Mouse (Mus musculus) E14TG2a.4 (cell line): ENCODE data around the gene Csrnp1.
"Not testable (repeated sequence)": the region's sequence is repeated elsewhere in the genome, so short reads cannot be mapped to it uniquely, and the experiment has no call there.

ENCODE experiments used
- H3K27me3 ChIP-seq: 2 replicates; pipeline ENCODE4 v1.6.1; 2014; ENCODE audit warnings: low read length, control low read depth; ENCODE audit not compliant: insufficient read depth
- H3K36me3 ChIP-seq: 2 replicates; pipeline ENCODE4 v1.6.1; 2014; ENCODE audit warnings: low read length, control low read depth; ENCODE audit not compliant: insufficient read depth
- H3K4me1 ChIP-seq: replicated peaks from 2 replicates; pipeline ENCODE4 v1.6.1; 2014; ENCODE audit warnings: low read depth, low read length, control low read depth
- H3K4me3 ChIP-seq: replicated peaks from 2 replicates; pipeline ENCODE4 v1.5.1; 2014; ENCODE audit warnings: mild to moderate bottlenecking, low read length
- H3K9me3 ChIP-seq: 2 replicates; pipeline ENCODE4 v1.6.1; 2014; ENCODE audit warnings: low read length, control low read depth
- CTCF ChIP-seq: conservative IDR thresholded peaks from 2 replicates; pipeline ENCODE4 v1.5.1; 2014; ENCODE audit warnings: low read length
- NANOG ChIP-seq: IDR thresholded peaks from 2 replicates; pipeline ENCODE4 v1.6.1; 2014; ENCODE audit warnings: borderline replicate concordance, low read length, mixed read lengths
- POU5F1 ChIP-seq: IDR thresholded peaks from 2 replicates; pipeline ENCODE4 v1.6.1; 2014; ENCODE audit warnings: low read length, borderline replicate concordance

Csrnp1 gene

DNA sequence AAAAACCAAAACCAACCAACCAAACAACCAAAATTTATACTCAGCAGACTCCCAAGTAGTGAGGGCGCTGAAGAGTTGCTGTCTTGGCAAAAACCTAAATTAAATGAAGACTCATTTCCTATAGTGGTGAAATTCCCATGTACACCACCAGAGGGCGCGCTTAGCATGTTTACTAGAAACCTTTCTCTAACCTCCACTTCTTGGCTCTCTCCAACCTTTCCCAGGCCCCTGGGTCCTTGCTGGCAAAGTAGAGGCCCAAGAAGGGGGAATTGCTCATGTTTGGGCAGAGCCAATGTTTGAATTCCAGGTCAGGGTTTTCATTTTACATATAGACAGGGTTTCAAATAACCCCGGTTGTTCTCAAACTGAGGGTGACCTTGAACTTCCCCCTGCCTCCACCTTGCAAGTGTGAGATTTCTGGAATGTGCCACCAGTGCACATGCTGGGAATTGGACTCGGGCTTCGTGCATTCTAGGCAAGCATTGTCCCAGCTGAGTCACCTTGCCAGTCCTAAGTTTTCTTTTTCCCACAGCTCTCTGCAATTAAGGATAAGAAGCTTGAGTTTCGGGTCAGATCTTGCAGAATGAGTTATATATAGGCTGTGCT is 35.9 kb upstream of the Csrnp1 start:
- peaks cover 64% of the 10 kb centered on the region for H3K4me1 ChIP-seq
- H3K27me3 ChIP-seq: peaks cover 38% of the 10 kb centered on the region
- H3K36me3 ChIP-seq: no peaks in the 10 kb centered on the region
- H3K4me3 ChIP-seq: no peak overlapping the region
- no peaks in the 10 kb centered on the region for H3K9me3 ChIP-seq
- TF ChIP-seq CTCF (peak; percentile 92), NANOG (no peak)

DNA sequence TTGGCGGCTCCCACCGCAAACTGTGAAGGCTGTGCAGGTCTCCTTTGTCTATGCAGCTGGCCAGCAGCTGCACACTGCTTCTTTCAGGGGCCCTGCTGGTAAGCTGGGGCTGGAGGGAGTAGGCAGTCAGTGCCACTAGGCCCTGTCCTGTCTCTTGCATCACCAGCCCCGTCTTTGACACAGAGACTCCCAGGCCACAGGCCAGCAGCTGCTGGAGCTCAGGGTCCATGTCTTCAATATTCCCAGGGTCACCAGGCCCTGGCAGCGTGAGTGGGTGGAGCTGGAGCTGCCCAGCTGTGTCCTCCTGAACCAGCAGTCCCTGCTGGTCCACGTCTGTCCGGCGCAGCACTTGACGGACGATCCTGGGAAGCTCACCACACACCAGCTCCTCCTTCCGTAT is 32.5 kb upstream of the Csrnp1 start:
- Histone ChIP-seq H3K4me3 (no peak overlapping the region), H3K36me3 (no peaks in the 10 kb centered on the region), H3K9me3 (no peaks in the 10 kb centered on the region), H3K27me3 (peaks cover 52% of the 10 kb centered on the region), H3K4me1 (peaks cover 85% of the 10 kb centered on the region)
- TF ChIP-seq CTCF: no peak
- TF ChIP-seq POU5F1: no peak
- TF ChIP-seq NANOG: no peak

DNA sequence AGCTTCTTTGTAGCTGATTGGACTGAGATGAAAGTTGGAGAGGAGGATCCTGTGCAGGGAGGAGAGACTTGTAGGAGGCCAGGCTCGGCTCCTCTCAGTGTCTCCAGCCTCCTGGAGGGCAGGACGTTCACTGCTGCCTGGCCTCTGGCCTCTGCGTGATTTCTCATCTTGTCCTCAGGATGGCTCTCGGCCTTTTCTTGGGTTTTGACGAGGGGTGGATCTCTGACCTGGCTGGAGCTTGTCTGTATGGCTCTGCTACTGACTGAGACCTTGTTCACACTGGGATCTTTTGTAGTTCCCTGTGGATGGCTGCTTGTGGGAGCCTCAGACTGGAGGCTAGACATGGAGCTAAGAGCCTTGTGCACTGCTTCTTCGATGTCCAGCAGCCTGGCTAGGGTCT is 30.4 kb upstream of the Csrnp1 start:
- TF ChIP-seq CTCF (no peak), POU5F1 (no peak), NANOG (no peak)
- no peaks in the 10 kb centered on the region for H3K9me3 ChIP-seq

DNA sequence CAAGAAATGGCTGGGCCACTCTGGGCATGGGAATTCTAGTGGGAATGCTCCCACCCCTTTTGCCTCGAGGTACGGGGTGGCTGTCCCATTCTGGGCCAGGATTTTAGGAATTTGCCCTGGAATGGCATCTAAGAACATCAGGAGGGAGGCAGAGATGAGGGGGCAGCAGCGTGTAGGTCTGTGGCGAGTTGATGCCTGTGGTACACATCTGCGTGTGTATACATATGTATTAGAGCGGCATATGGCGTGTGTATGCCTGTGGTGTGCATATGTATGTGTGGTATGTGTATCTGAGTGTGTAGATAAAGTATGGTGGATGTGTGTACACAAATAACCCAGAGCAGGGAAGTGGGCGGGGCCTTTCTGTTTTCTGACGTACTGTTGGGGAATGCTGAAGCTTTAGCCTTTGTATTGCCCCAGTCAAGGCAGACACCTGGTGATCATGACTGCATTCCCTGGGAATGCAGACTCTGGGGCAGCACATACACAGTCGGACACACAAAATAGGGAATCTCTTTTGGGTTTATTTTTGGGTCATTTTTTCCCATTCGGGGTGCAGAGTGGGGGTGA is 28.9 kb upstream of the Csrnp1 start:
- Histone ChIP-seq H3K9me3 (no peaks in the 10 kb centered on the region), H3K27me3 (peaks cover 36% of the 10 kb centered on the region), H3K4me3 (no peak overlapping the region), H3K4me1 (peaks cover 85% of the 10 kb centered on the region), H3K36me3 (no peaks in the 10 kb centered on the region)
- no peak for TF ChIP-seq POU5F1
- TF ChIP-seq CTCF: no peak
- no peak for TF ChIP-seq NANOG

More for the DNA sequence above, 30.4 kb upstream of the Csrnp1 start:
- no peak overlapping the region for H3K4me3 ChIP-seq
- H3K27me3 ChIP-seq: peaks cover 49% of the 10 kb centered on the region
- peaks cover 83% of the 10 kb centered on the region for H3K4me1 ChIP-seq
- no peaks in the 10 kb centered on the region for H3K36me3 ChIP-seq

DNA sequence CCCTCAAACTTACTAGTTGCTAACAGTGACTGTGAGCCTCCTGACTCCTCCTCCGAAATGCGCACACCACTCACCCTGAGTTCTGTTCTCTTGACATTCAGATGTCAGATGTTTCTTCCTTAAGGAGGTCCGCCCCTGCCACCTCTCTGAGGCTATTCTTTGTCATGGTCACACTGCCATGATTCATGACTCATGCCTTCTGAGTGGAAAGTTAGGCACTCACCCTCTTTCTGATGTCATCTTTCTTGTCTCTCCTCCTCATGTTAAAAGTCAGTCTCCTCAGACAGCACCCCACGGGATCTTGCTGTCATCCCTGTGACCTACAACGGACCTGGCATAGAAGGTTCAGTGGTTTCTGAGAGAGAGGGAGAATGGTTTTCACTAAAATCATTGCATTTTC is 28.3 kb upstream of the Csrnp1 start:
- H3K36me3 ChIP-seq: no peaks in the 10 kb centered on the region
- H3K9me3 ChIP-seq: no peaks in the 10 kb centered on the region
- peaks cover 30% of the 10 kb centered on the region for H3K27me3 ChIP-seq
- H3K4me1 ChIP-seq: peaks cover 91% of the 10 kb centered on the region
- no peak for TF ChIP-seq CTCF
- no peak overlapping the region for H3K4me3 ChIP-seq

DNA sequence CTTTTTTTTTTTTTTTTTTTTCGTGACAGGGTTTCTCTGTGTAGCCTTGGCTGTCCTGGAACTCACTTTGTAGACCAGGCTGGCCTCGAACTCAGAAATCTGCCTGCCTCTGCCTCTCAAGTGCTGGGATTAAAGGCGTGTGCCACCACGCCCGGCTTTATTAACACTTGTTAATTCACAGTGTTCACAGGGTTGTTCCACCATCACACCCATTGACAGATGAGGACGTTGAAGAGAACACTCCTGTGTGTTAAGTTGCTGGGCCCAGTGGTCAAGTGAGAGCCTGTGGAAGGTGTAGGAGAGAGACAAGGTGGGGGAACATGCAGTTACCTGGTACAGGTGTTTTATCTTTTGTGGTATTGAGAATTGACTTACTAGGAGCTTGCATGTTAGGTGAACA is 27.7 kb upstream of the Csrnp1 start:
- not testable (repeated sequence) for H3K36me3 ChIP-seq, H3K4me3 ChIP-seq, H3K9me3 ChIP-seq
- Histone ChIP-seq H3K4me1 (peaks cover 93% of the 10 kb centered on the region), H3K27me3 (peaks cover 24% of the 10 kb centered on the region)

DNA sequence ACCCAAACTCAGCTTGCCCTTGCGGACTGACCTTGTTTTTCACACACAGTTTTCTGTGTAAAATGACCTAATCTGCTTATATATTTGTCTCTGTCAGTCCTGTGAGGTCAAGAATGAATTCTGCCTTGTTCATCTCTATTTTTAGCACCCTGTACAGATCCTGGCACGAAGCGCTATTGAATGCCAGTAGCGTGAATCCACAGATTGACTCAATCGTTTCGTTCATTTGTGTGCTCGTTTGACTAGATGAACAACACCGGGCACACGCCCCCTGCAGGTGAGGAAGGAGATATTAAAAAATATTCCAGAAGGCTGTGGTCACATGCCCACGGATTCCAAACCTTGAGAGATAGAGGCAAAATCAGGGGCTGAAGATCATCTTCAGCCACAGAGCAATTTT is 27.1 kb upstream of the Csrnp1 start:
- peaks cover 21% of the 10 kb centered on the region for H3K27me3 ChIP-seq
- peak overlapping the region; percentile 74 for H3K4me3 ChIP-seq
- H3K36me3 ChIP-seq: no peaks in the 10 kb centered on the region
- TF ChIP-seq CTCF: peak; percentile 59
- no peak for TF ChIP-seq POU5F1
- TF ChIP-seq NANOG: no peak
- no peaks in the 10 kb centered on the region for H3K9me3 ChIP-seq
- peaks cover 93% of the 10 kb centered on the region for H3K4me1 ChIP-seq

DNA sequence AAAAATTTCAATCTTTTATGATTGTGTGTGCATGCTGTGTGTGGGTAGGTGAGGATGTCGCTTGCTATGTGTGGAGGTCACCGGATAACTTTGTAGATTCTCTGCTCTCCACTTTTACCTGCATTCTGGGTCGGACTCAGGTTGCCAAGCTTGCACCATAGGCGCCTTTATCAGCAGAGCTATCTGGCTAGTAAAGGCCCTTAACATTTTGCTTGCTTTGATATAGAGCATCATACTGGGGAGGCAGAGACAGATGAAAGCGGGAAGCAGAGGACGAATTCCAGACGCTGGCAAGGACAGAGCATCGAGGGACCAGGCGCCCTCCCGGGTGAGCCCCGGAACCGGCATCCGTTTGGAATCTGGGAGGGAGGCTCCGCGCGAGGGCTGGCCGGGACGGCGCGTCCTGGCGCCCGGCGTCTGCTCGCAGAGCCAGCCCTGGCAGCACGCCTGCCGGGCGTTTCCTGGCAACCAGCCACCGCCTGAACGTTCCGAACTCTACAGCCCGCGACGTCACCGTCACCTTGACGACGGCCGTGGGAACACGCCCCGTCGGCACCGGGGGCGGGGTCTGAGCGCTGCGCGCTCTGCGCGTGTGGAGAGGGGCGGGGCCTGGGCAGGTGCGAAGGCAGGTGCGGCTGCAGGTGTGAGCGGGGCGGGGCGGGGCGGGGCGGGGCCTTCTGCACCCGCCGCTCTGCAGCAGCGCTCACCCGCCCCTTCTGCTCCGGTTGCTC is 26.5 kb upstream of the Csrnp1 start:
- Histone ChIP-seq H3K9me3 (no peaks in the 10 kb centered on the region), H3K27me3 (peaks cover 15% of the 10 kb centered on the region), H3K36me3 (no peaks in the 10 kb centered on the region), H3K4me1 (peaks cover 91% of the 10 kb centered on the region), H3K4me3 (peak overlapping the region; percentile 74)
- TF ChIP-seq NANOG (no peak), CTCF (no peak), POU5F1 (no peak)

DNA sequence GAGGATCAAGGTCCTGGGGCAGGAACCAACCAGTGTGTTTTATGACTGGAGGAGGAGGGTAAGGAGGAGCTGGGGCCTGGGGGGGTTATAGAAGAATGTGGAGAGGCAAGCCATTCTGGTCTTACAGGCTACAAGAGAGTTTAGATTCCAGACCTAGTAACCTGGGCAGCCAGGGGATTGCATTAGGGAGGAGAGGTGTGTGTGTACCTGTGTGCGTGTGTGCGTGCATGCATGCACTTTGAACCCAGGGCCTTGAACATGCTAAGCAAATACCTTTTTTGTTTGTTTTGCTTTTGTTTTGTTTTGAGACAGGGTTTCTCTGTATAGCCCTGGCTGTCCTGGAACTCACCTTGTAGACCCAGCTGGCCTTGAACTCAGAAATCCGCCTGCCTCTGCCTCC is 25.4 kb upstream of the Csrnp1 start:
- no peak for TF ChIP-seq POU5F1
- no peak for TF ChIP-seq CTCF
- no peak for TF ChIP-seq NANOG
- peaks cover 9% of the 10 kb centered on the region; the same call in 1 of the 2 replicates for H3K27me3 ChIP-seq
- no peaks in the 10 kb centered on the region for H3K9me3 ChIP-seq
- H3K4me1 ChIP-seq: peaks cover 91% of the 10 kb centered on the region
- H3K4me3 ChIP-seq: 0 out of 2 replicates have a peak overlapping the region, but pooled peaks have one; percentile 74
- H3K36me3 ChIP-seq: no peaks in the 10 kb centered on the region
